Mouse (Mus musculus) kidney, postnatal 0 days (tissue): ENCODE measurements at regions not wholly inside any gene's neighbourhood (a gene's known extent, or its start where the extent isn't known, plus 50 kb on each side); places are given as distances from the start of the nearest gene placed in this dataset.
"Not testable (repeated sequence)": the region's sequence is repeated elsewhere in the genome, so short reads cannot be mapped to it uniquely, and the experiment has no call there.

Source experiments
- ATAC-seq: fragments of 200-750 bp; cut with Nextera tagmentation; replicated peaks from 2 replicates; pipeline ENCODE4 v1.8.0; 2017; ENCODE audit warnings: low read depth, moderate number of reproducible peaks, moderate TSS enrichment, moderate library complexity; ENCODE audit not compliant: low FRiP score
- DNase-seq: peaks from one replicate; pipeline ENCODE4 v3.0.0-alpha.2; 2016; ENCODE audit warnings: low spot score
- H3K27ac ChIP-seq: fragments of 300-500 bp; sonication (generic); 2 replicates; pipeline ENCODE4 v1.5.1; 2014; ENCODE audit warnings: mild to moderate bottlenecking
- H3K27me3 ChIP-seq: fragments of 300-500 bp; sonication (generic); 2 replicates; pipeline ENCODE4 v1.6.1; 2014; ENCODE audit warnings: low read length, mixed read lengths; ENCODE audit not compliant: insufficient read depth
- H3K36me3 ChIP-seq: fragments of 300-500 bp; sonication (generic); 2 replicates; pipeline ENCODE4 v1.6.1; 2014; ENCODE audit warnings: low read length, mixed read lengths; ENCODE audit not compliant: insufficient read depth
- H3K4me1 ChIP-seq: fragments of 300-500 bp; sonication (generic); replicated peaks from 2 replicates; pipeline ENCODE4 v1.6.1; 2014; ENCODE audit warnings: antibody characterized with exemption, low read length, mixed read lengths; ENCODE audit not compliant: insufficient read depth
- H3K4me2 ChIP-seq: fragments of 300-500 bp; sonication (generic); 2 replicates; pipeline ENCODE4 v1.6.1; 2014; ENCODE audit warnings: mild to moderate bottlenecking, low read length, moderate library complexity, mixed read lengths
- H3K4me3 ChIP-seq: fragments of 300-500 bp; sonication (generic); replicated peaks from 2 replicates; pipeline ENCODE4 v1.5.1; 2014; ENCODE audit warnings: low read depth, low read length
- H3K9ac ChIP-seq: fragments of 300-500 bp; sonication (generic); 2 replicates; pipeline ENCODE4 v1.6.1; 2014; ENCODE audit warnings: low read depth, low read length
- H3K9me3 ChIP-seq: fragments of 300-500 bp; sonication (generic); replicated peaks from 2 replicates; pipeline ENCODE4 v1.6.1; 2016; ENCODE audit warnings: low read length, inconsistent platforms, mixed read lengths
- CTCF ChIP-seq: IDR thresholded peaks from 2 replicates; pipeline ENCODE4 v1.5.1; 2016; ENCODE audit warnings: antibody characterized with exemption, low read depth, mild to moderate bottlenecking, moderate library complexity
- WGBS: fragments of 180-500 bp; shearing (Covaris S2); extraction: QIAGEN DNeasy Blood & Tissue Kit; methylation state at CpG from one replicate; pipeline ENCODE4 v1.1.7; 2014; 5-methylcytosine and 5-hydroxymethylcytosine counted together

- ATAC-seq = no peak
- Histone ChIP-seq H3K4me2 (no peak overlapping the region), H3K9ac (no peak overlapping the region), H3K27ac (no peak overlapping the region), H3K27me3 (no peaks in the 10 kb centered on the region), H3K4me3 (no peak overlapping the region), H3K9me3 (no peaks in the 10 kb centered on the region), H3K4me1 (no peaks in the 10 kb centered on the region), H3K36me3 (no peaks in the 10 kb centered on the region)
- WGBS = 66% methylated on average over 10 of the region's 10 CpGs
- TF ChIP-seq CTCF = no peak
- no peak for DNase-seq
Observed at GRCm38 (mm10) chr1:137223052-137223451, 262.8 kb upstream of the Nr5a2 start.

- Histone ChIP-seq H3K27ac (no peak overlapping the region), H3K27me3 (no peaks in the 10 kb centered on the region), H3K9me3 (no peaks in the 10 kb centered on the region), H3K4me3 (peak overlapping the region; percentile 11), H3K36me3 (no peaks in the 10 kb centered on the region), H3K9ac (no peak overlapping the region), H3K4me2 (peak overlapping the region; percentile 50), H3K4me1 (no peaks in the 10 kb centered on the region)
- 7% methylated on average over 25 of the region's 25 CpGs for WGBS
- TF ChIP-seq CTCF = no peak
- no peak for ATAC-seq
- DNase-seq = peak; percentile 61
Observed at GRCm38 (mm10) chr1:137221087-137222057, 261.1 kb upstream of the Nr5a2 start.

- DNase-seq (no peak), ATAC-seq (no peak)
- no peak overlapping the region for H3K4me3 ChIP-seq
- H3K4me1 ChIP-seq = no peaks in the 10 kb centered on the region
- TF ChIP-seq CTCF = no peak
- no peaks in the 10 kb centered on the region for H3K27me3 ChIP-seq
- H3K4me2 ChIP-seq = no peak overlapping the region
- no peak overlapping the region for H3K27ac ChIP-seq
- H3K9me3 ChIP-seq = no peaks in the 10 kb centered on the region
- WGBS = 76% methylated on average over 6 of the region's 6 CpGs
- no peaks in the 10 kb centered on the region for H3K36me3 ChIP-seq
- no peak overlapping the region for H3K9ac ChIP-seq
Observed at GRCm38 (mm10) chr1:137220226-137220625, 260.0 kb upstream of the Nr5a2 start.

GRCm38 (mm10) chr1:137218611-137219010, 258.4 kb upstream of the Nr5a2 start:
- DNase-seq = no peak
- no peak for ATAC-seq
- H3K4me2 ChIP-seq = no peak overlapping the region
- no peak overlapping the region for H3K4me3 ChIP-seq
- H3K27me3 ChIP-seq = no peaks in the 10 kb centered on the region
- no peaks in the 10 kb centered on the region for H3K9me3 ChIP-seq
- no peak for TF ChIP-seq CTCF
- H3K27ac ChIP-seq = no peak overlapping the region
- H3K9ac ChIP-seq = no peak overlapping the region
- WGBS = 48% methylated on average over 11 of the region's 11 CpGs
- H3K4me1 ChIP-seq = no peaks in the 10 kb centered on the region
- no peaks in the 10 kb centered on the region for H3K36me3 ChIP-seq

GRCm38 (mm10) chr1:137218096-137218495, 257.8 kb upstream of the Nr5a2 start:
- Histone ChIP-seq H3K36me3 (no peaks in the 10 kb centered on the region), H3K4me3 (no peak overlapping the region), H3K9ac (no peak overlapping the region), H3K27ac (no peak overlapping the region), H3K9me3 (no peaks in the 10 kb centered on the region), H3K4me1 (no peaks in the 10 kb centered on the region), H3K4me2 (no peak overlapping the region), H3K27me3 (no peaks in the 10 kb centered on the region)
- 67% methylated on average over 4 of the region's 4 CpGs for WGBS
- no peak for DNase-seq
- peak; percentile 48; the same call in 1 of the 2 replicates for TF ChIP-seq CTCF
- no peak for ATAC-seq

GRCm38 (mm10) chr1:137217206-137217605, 257.0 kb upstream of the Nr5a2 start:
- Histone ChIP-seq H3K36me3 (no peaks in the 10 kb centered on the region), H3K4me1 (no peaks in the 10 kb centered on the region), H3K27ac (no peak overlapping the region), H3K9me3 (no peaks in the 10 kb centered on the region), H3K4me3 (no peak overlapping the region), H3K4me2 (no peak overlapping the region), H3K9ac (no peak overlapping the region), H3K27me3 (no peaks in the 10 kb centered on the region)
- TF ChIP-seq CTCF = no peak
- ATAC-seq (no peak), DNase-seq (no peak)
- 95% methylated on average over 5 of the region's 5 CpGs for WGBS

- not testable (repeated sequence) for H3K4me3 ChIP-seq, H3K4me1 ChIP-seq, H3K36me3 ChIP-seq, H3K27ac ChIP-seq, H3K9me3 ChIP-seq, H3K9ac ChIP-seq, DNase-seq, H3K4me2 ChIP-seq, ATAC-seq, H3K27me3 ChIP-seq
- 76% methylated on average over 1 of the region's 1 CpGs for WGBS
Observed at GRCm38 (mm10) chr1:137214328-137214727, 254.1 kb upstream of the Nr5a2 start.
